Mouse (Mus musculus) ES-Bruce4 (cell line): ENCODE measurements around the gene Polg2. TPM values are rescaled to one million over a fixed set of nuclear protein-coding genes. Genes with fewer than 3 reads are reported as not detected.
"Not testable (repeated sequence)": the region's sequence is repeated elsewhere in the genome, so short reads cannot be mapped to it uniquely, and the experiment has no call there.

Experiments
- H3K27ac ChIP-seq: 2 replicates; pipeline ENCODE4 v1.5.1; 2012; ENCODE audit warnings: low read length, inconsistent platforms; ENCODE audit not compliant: insufficient read depth
- H3K27me3 ChIP-seq: 2 replicates; pipeline ENCODE4 v1.6.1; 2012; ENCODE audit warnings: mild to moderate bottlenecking, low read length, inconsistent platforms; ENCODE audit not compliant: control insufficient read depth, poor library complexity, insufficient read depth, severe bottlenecking
- H3K36me3 ChIP-seq: 2 replicates; pipeline ENCODE4 v1.6.1; 2012; ENCODE audit warnings: inconsistent platforms, mild to moderate bottlenecking, low read length, moderate library complexity; ENCODE audit not compliant: control insufficient read depth, poor library complexity, insufficient read depth, severe bottlenecking
- H3K4me1 ChIP-seq: one replicate; pipeline ENCODE4 v1.8.1; 2011; ENCODE audit warnings: low read length; ENCODE audit not compliant: control insufficient read depth, insufficient read depth
- H3K4me3 ChIP-seq: 2 replicates; pipeline ENCODE4 v1.5.1; 2011; ENCODE audit warnings: low read depth, mild to moderate bottlenecking, low read length
- H3K9ac ChIP-seq: 2 replicates; pipeline ENCODE4 v1.6.1; 2012; ENCODE audit warnings: low read depth, mild to moderate bottlenecking, inconsistent platforms; ENCODE audit not compliant: poor library complexity, severe bottlenecking
- H3K9me3 ChIP-seq: replicated peaks from 2 replicates; pipeline ENCODE4 v1.6.1; 2012; ENCODE audit warnings: mild to moderate bottlenecking, low read length, inconsistent platforms; ENCODE audit not compliant: control insufficient read depth, poor library complexity, insufficient read depth, severe bottlenecking
- CTCF ChIP-seq: IDR thresholded peaks from one replicate; pipeline ENCODE4 v1.8.1; 2011; ENCODE audit warnings: low read depth, low read length
- EP300 ChIP-seq: IDR thresholded peaks from 2 replicates; pipeline ENCODE4 v1.6.1; 2011; ENCODE audit warnings: low read depth, low read length; ENCODE audit not compliant: insufficient read depth
- POLR2A ChIP-seq: IDR thresholded peaks from one replicate; pipeline ENCODE4 v1.8.1; 2011; ENCODE audit warnings: low read length; ENCODE audit not compliant: insufficient read depth
- polyA plus RNA-seq: library from polyadenylated mRNA; stranded (reverse); fragments of >200 nt; gene quantifications from 2 replicates; pipeline ENCODE4 v1.2.4, GENCODE M21; 2011; ENCODE audit warnings: low read depth; ENCODE audit not compliant: missing spikeins, insufficient read depth, insufficient read length

Gene Polg2
- polyA plus RNA-seq, 1 experiment = 12.3 TPM

DNA sequence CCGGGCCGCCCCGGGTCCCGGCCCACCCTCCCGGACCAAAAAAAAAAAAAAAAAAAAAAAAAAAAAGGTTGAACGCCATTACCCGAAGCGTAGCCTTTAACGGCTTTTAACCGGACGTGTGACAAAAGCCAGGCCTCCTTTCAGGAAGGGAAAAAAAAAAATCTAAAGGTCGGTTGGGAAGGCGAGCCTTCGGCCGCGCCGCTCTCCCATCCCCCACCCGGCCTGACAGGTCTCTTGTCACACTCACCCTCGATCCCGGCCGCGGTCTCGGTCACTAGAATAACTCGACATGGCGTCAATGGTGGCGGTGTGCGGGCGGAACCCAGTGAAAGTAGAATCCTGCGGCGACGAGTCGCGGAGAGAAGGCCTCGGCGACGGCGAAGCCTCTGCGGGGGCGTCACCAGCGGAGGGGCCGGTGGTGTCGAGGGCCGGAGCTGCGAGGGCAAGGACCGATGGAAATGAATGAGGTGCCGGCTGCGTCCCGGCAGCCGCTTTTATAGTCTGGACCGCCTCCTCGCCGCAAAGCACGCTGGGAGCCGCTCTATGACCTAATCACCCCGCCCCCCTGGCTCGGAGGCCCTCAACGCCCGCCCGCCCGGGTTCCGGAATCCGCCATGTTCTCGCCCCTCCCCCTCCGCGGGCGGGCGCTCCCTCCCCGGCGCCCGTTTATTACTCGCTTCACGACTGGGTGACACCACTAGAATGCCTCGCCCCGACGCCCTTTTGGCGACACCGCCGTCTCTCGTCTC, 8.9 kb upstream of the Polg2 start:
- peaks cover 45% of the 10 kb centered on the region for H3K36me3 ChIP-seq
- TF ChIP-seq POLR2A (peak; percentile 96), EP300 (no peak)
- H3K27ac ChIP-seq = peak overlapping the region; percentile 79

DNA sequence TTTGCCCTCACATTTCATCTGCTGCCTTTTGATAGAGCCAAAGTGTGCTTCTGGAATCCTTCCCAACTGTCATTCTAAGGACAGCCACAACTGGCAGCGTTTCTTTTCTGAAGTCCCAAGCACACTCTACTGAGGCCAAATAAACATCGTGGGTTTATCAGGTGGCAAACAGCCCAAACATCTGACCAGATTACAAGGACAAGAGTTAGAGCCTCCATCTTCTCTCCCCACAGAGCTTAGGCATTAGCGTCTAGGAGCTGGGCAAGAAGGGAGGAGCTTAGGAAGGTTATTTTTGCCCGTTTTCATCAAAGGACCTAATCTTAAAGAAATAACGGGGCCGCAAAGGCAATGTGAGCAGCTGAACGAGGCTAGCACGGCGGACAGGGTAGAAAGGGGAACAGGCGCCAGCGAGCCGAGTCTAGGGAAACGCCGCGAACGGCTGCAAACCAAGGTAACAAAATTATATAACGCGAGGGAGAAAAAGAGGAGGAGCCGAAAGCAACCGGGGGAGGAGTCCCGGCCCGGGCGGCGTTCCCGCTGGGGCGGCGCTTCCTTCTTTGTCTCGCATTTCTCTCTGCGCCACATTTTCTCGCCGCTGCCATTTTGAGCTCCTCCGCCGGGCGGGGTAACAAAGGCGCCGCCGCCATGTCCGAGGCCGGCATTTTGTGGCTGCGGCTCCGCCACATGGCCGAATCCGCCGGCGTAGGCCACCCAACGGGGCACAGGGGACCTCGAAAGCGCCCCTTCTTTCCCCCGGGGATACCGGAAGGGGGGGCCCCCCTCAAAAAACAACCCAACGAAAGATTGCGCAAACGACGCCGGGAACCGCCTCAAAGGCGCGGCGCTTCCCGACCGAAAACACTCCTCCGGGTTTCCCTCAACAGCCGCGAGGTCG, 8.0 kb upstream of the Polg2 start:
- Histone ChIP-seq H3K4me1 (no peaks in the 10 kb centered on the region), H3K9ac (peak overlapping the region; percentile 99), H3K27ac (peak overlapping the region; percentile 36), H3K27me3 (no peaks in the 10 kb centered on the region), H3K9me3 (no peaks in the 10 kb centered on the region), H3K36me3 (peaks cover 51% of the 10 kb centered on the region), H3K4me3 (peak overlapping the region; percentile 100)
- TF ChIP-seq EP300 (no peak), CTCF (no peak), POLR2A (no peak)

More for the DNA sequence above, 8.9 kb upstream of the Polg2 start:
- Histone ChIP-seq H3K4me1 (no peaks in the 10 kb centered on the region), H3K9ac (peak overlapping the region; percentile 99), H3K9me3 (no peaks in the 10 kb centered on the region), H3K27me3 (no peaks in the 10 kb centered on the region), H3K4me3 (peak overlapping the region; percentile 100)

DNA sequence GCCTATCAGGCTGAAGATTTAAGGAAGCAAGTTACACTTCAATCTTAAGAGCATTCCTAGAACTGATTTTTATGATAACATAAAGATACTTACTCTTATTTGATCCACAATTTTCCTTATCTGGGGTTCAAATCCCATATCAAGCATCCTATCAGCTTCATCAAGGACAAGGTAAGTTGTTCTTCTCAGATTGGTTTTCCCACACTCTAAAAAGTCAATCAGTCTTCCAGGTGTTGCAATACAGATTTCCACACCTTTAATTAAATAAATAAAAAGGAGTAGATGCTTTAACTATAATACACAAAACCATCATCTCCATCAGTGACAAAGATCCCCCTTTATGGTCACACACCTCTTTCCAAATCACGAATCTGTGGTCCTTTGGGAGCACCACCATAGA, 5.7 kb upstream of the Polg2 start:
- H3K4me3 ChIP-seq = no peak overlapping the region
- H3K27me3 ChIP-seq = no peaks in the 10 kb centered on the region
- TF ChIP-seq POLR2A (no peak), CTCF (no peak), EP300 (no peak)
- peaks cover 64% of the 10 kb centered on the region for H3K36me3 ChIP-seq
- no peak overlapping the region for H3K9ac ChIP-seq
- H3K9me3 ChIP-seq = no peaks in the 10 kb centered on the region
- H3K27ac ChIP-seq = no peak overlapping the region
- no peaks in the 10 kb centered on the region for H3K4me1 ChIP-seq

DNA sequence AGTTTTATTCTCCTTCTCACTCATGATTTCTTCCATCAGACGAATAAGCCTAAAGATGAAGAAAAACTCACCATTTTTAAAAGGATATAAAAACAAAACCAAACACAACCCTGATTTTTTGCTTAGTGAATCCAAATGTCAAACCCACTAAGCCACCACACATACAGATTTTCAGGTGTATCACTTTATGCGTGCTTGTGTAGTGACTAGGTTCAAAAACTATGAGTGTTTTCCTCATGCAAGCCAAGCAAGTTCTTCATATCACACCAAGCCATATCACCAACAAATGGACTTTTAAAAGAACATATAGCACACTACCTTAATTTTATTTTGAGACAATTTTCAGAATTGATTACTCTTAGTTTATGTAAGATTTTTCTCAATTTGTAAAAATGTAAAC, 5.1 kb upstream of the Polg2 start:
- no peaks in the 10 kb centered on the region for H3K4me1 ChIP-seq
- no peaks in the 10 kb centered on the region for H3K27me3 ChIP-seq
- no peak overlapping the region for H3K9ac ChIP-seq
- no peak for TF ChIP-seq POLR2A
- H3K4me3 ChIP-seq = no peak overlapping the region
- no peak overlapping the region for H3K27ac ChIP-seq
- H3K36me3 ChIP-seq = peaks cover 66% of the 10 kb centered on the region
- H3K9me3 ChIP-seq = no peaks in the 10 kb centered on the region

DNA sequence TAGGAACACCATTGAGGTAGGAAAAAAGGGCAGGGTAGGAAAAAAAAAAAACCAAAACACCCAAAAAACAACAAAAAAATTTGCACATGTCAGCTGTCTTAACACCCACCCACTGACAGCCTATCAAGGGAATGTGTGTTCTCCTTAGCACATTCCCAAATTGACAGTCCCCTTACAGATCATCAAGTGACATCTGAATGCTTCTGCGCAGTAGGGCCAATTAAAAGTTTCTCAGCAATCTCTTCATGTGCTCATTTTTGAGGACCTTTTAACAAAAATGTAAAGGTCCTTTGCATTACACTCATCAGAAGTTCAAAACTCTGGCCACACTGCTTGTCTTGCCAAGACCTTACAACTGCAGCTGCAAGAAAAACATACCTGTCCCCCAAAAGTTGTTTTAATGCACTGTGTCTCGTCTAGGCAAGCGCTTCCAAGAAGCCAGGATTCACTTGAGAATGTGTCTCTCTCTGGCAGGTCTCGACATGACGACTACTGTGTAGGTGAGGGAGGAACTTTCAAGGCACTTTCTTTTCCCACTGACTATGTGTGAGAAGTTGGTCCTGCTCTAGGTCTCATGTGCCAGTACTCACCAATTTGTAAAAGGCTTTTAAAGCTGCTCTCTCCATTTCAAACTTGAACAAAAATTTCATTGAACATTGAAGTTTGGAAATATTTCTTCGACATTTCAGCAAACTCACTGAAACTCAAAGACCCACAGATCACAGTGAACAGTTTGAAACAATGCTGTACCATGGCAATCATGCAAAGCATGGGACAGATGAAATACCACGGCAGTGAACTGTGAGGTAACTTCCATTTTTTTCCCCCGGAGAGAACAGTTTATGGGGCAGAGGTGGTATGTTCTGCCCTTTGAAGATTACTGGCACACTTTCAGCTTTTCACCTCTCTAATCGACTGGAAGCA, 3.8 kb upstream of the Polg2 start:
- Histone ChIP-seq H3K4me1 (no peaks in the 10 kb centered on the region), H3K9ac (no peak overlapping the region), H3K4me3 (no peak overlapping the region), H3K27me3 (no peaks in the 10 kb centered on the region), H3K27ac (peak overlapping the region; percentile 86), H3K36me3 (peaks cover 66% of the 10 kb centered on the region), H3K9me3 (no peaks in the 10 kb centered on the region)
- TF ChIP-seq CTCF (no peak), POLR2A (no peak), EP300 (no peak)

DNA sequence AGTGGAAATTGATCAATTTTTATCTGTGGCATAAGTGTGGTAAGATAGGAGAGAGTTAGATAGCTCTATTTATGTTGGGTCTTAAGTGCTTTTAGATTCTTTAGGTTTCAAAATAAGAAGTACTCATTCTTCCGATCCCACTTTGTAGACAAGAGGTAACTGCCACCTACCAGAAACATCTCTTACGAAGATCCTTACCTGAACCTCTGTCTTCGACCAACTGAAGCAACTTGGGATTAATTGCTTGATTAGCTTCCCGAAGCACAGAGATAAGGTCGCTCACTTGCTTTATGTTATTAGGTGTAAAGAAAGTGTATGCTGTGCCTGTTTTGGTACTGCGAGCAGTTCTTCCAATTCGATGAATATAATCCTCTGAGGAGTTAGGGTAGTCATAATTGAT, 2.9 kb upstream of the Polg2 start:
- H3K4me3 ChIP-seq, H3K27me3 ChIP-seq, H3K9ac ChIP-seq, H3K9me3 ChIP-seq, H3K4me1 ChIP-seq, H3K27ac ChIP-seq: not testable (repeated sequence)
- peaks cover 64% of the 10 kb centered on the region for H3K36me3 ChIP-seq
